Mouse (Mus musculus) heart, embryonic 14.5 days (tissue): ENCODE results near the gene Igf1r. TPM values are rescaled to one million over a fixed set of nuclear protein-coding genes. Genes with fewer than 3 reads are reported as not detected.

Experiments
- ATAC-seq: fragments of 200-750 bp; cut with Nextera tagmentation; 2 replicates; pipeline ENCODE4 v1.8.0; 2017; ENCODE audit warnings: low read depth, moderate TSS enrichment; ENCODE audit not compliant: insufficient number of reproducible peaks, insufficient read depth, low FRiP score
- H3K27ac ChIP-seq, 2 experiments: fragments of 200-500 bp in 1 of 2; fragments of 300-500 bp in 1 of 2; sonication (generic) in 1 of 2; replicated peaks in 1 of 2; 2 replicates each; pipeline ENCODE4 v1.5.1; 2012 to 2014; ENCODE audit warnings: low read depth in 2 of 2, low read length in 2 of 2, control low read depth in 1 of 2, mild to moderate bottlenecking in 1 of 2, mixed read lengths in 1 of 2; ENCODE audit not compliant: control insufficient read depth in 1 of 2, insufficient read depth in 1 of 2
- H3K27me3 ChIP-seq: fragments of 300-500 bp; sonication (generic); 2 replicates; pipeline ENCODE4 v1.6.1; 2014; ENCODE audit warnings: mild to moderate bottlenecking, low read length, control low read depth; ENCODE audit not compliant: control insufficient read depth, insufficient read depth
- H3K36me3 ChIP-seq: fragments of 300-500 bp; sonication (generic); 2 replicates; pipeline ENCODE4 v1.6.1; 2014; ENCODE audit warnings: mild to moderate bottlenecking, control low read depth, low read length, mixed read lengths; ENCODE audit not compliant: control insufficient read depth, insufficient read depth
- H3K4me1 ChIP-seq, 2 experiments: fragments of 200-500 bp in 1 of 2; fragments of 300-500 bp in 1 of 2; sonication (generic) in 1 of 2; 2 replicates each; pipeline ENCODE4 v1.6.1; 2012 to 2014; ENCODE audit warnings: low read length in 2 of 2, control low read depth in 1 of 2, mixed read lengths in 1 of 2; ENCODE audit not compliant: control insufficient read depth in 2 of 2, insufficient read depth in 2 of 2
- H3K4me2 ChIP-seq: fragments of 300-500 bp; sonication (generic); 2 replicates; pipeline ENCODE4 v1.6.1; 2014; ENCODE audit warnings: mild to moderate bottlenecking, low read length
- H3K4me3 ChIP-seq, 2 experiments: fragments of 200-500 bp in 1 of 2; fragments of 300-500 bp in 1 of 2; sonication (generic) in 1 of 2; 2 replicates each; pipeline ENCODE4 v1.5.1; 2012 to 2014; ENCODE audit warnings: low read length in 2 of 2, mild to moderate bottlenecking in 2 of 2, control low read depth in 1 of 2, low read depth in 1 of 2, moderate library complexity in 1 of 2; ENCODE audit not compliant: control insufficient read depth in 1 of 2, insufficient read depth in 1 of 2
- H3K9ac ChIP-seq: fragments of 300-500 bp; sonication (generic); 2 replicates; pipeline ENCODE4 v1.6.1; 2014; ENCODE audit warnings: mild to moderate bottlenecking, low read length
- H3K9me3 ChIP-seq: fragments of 300-500 bp; sonication (generic); 2 replicates; pipeline ENCODE4 v1.6.1; 2016; ENCODE audit warnings: low read length, control low read depth; ENCODE audit not compliant: control insufficient read depth
- WGBS: fragments of 180-500 bp; shearing (Covaris S2); extraction: QIAGEN DNeasy Blood & Tissue Kit; methylation state at CpG from one replicate; pipeline ENCODE4 v1.1.7; 2014; 5-methylcytosine and 5-hydroxymethylcytosine counted together
- polyA plus RNA-seq: library from polyadenylated mRNA; unstranded; fragments of >200 nt; fragmentation: Nextera tagmentation; extraction: Ambion mirVana; gene quantifications from 2 replicates; pipeline ENCODE4 v1.2.1, GENCODE M21; 2014

Gene Igf1r
- polyA plus RNA-seq, 1 experiment from 2014 or later = 16.6 TPM

DNA sequence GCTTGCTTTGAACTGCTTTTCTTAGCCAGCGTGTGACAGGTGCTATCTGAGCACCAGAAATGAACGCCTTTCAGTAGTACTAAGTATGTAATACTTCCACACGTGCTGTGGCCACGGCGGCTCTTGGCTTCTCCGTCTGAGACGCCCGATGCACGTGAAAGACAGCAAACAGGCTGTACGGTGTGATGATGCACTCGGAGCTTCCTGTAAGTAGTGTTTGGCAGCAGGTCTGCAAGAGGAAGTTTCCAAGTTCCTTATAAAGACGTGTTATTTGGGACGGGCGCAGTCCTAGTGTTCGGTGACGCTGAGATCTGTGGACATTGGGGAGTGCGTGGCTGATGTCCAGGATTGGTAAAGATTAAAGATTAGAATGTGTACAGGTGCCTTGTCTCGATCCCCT, 5.4 kb downstream of the Igf1r start:
- ATAC-seq = no peak
- peak overlapping the region in 1 of 2 experiments; percentile 30; a peak in 1 of 4 replicates for H3K27ac ChIP-seq
- H3K4me2 ChIP-seq = peak overlapping the region; percentile 51
- no peaks in the 10 kb centered on the region for H3K27me3 ChIP-seq
- H3K4me3 ChIP-seq = 0 out of 4 replicates have a peak overlapping the region, but pooled peaks of 1 of the 2 experiments have one; percentile 3
- H3K9me3 ChIP-seq = no peaks in the 10 kb centered on the region
- WGBS = 25% methylated on average over 18 of the region's 18 CpGs
- H3K9ac ChIP-seq = peak overlapping the region; percentile 35; the same call in 1 of the 2 replicates
- peaks cover 36 to 65% of the 10 kb centered on the region in 2 experiments for H3K4me1 ChIP-seq
- H3K36me3 ChIP-seq = no peaks in the 10 kb centered on the region

DNA sequence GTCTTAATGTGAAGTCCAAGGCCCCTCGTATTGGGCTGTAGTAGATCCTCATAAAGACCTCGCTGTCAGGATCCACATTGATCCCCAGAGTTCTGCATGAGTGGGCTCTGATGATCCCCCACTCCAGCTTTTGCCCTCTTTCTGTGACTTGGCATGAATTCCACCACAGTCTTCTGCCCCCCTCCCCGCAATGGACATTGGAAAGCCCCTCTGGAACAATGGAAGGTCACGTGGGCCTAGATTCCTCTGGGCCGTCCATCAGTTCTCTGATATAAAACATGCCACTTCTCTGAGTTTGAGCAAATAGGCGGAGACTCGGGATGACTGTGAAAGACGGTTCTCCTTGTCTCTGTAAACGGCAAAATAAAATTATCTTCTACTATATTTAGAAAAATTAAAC, 8.1 kb downstream of the Igf1r start:
- no peak overlapping the region for H3K9ac ChIP-seq
- H3K27me3 ChIP-seq = no peaks in the 10 kb centered on the region
- no peaks in the 10 kb centered on the region for H3K36me3 ChIP-seq
- peak overlapping the region; percentile 2; the same call in 1 of the 2 replicates for H3K4me2 ChIP-seq
- peak overlapping the region; percentile 2; a peak in 2 of 4 replicates for H3K27ac ChIP-seq
- H3K4me3 ChIP-seq = no peak overlapping the region
- no peaks in the 10 kb centered on the region for H3K9me3 ChIP-seq
- WGBS = 28% methylated on average over 9 of the region's 9 CpGs
- no peak for ATAC-seq
- peaks cover 31 to 64% of the 10 kb centered on the region in 2 experiments for H3K4me1 ChIP-seq

- Histone ChIP-seq H3K4me1 (peaks cover 29 to 66% of the 10 kb centered on the region in 2 experiments), H3K4me3 (no peak overlapping the region), H3K9ac (no peak overlapping the region), H3K27me3 (no peaks in the 10 kb centered on the region), H3K9me3 (no peaks in the 10 kb centered on the region), H3K27ac (no peak overlapping the region), H3K4me2 (peak overlapping the region; percentile 26; the same call in 1 of the 2 replicates), H3K36me3 (no peaks in the 10 kb centered on the region)
- WGBS = 15% methylated on average over 14 of the region's 14 CpGs
- no peak; the same call in 1 of the 2 replicates for ATAC-seq
These were observed 9.1 kb downstream of the Igf1r start for GRCm38 (mm10) chr7:67961567-67962267.

DNA sequence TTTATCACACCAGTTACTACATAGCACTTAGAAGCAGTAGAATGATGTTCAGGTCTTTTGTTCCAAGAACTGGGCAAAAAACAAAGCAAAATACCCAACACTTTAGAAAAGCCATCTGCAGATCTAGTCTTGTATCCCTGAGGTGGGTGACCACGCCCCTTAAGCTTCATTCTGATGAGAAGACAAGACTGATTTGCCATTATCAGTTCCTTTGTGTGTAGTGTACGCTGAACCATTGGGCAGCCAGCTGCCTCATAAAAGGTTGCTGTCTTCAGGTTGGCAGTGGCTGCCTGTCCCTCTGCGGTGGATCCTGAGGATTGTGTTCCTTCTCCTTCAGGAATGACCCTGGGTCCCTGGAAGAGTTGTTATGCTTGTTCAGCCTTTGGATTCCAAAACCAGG, 11.1 kb downstream of the Igf1r start:
- H3K4me1 ChIP-seq = peaks cover 24 to 59% of the 10 kb centered on the region in 2 experiments
- WGBS = 76% methylated on average over 3 of the region's 3 CpGs
- no peak overlapping the region for H3K4me3 ChIP-seq
- no peaks in the 10 kb centered on the region for H3K27me3 ChIP-seq
- H3K36me3 ChIP-seq = no peaks in the 10 kb centered on the region
- H3K27ac ChIP-seq = no peak overlapping the region
- ATAC-seq = no peak
- no peaks in the 10 kb centered on the region for H3K9me3 ChIP-seq
- no peak overlapping the region for H3K4me2 ChIP-seq
- no peak overlapping the region for H3K9ac ChIP-seq

- no peak overlapping the region for H3K4me3 ChIP-seq
- no peaks in the 10 kb centered on the region for H3K27me3 ChIP-seq
- 0 out of 2 replicates have a peak overlapping the region, but pooled peaks have one; percentile 16 for H3K4me2 ChIP-seq
- ATAC-seq = no peak
- WGBS = 39% methylated on average over 12 of the region's 12 CpGs
- no peaks in the 10 kb centered on the region for H3K9me3 ChIP-seq
- H3K4me1 ChIP-seq = peaks cover 46 to 75% of the 10 kb centered on the region in 2 experiments
- no peak overlapping the region for H3K9ac ChIP-seq
- H3K36me3 ChIP-seq = no peaks in the 10 kb centered on the region
- peak overlapping the region; percentile 25 to 44; a peak in 2 of 4 replicates for H3K27ac ChIP-seq
These were observed 15.8 kb downstream of the Igf1r start for GRCm38 (mm10) chr7:67968394-67968793.

DNA sequence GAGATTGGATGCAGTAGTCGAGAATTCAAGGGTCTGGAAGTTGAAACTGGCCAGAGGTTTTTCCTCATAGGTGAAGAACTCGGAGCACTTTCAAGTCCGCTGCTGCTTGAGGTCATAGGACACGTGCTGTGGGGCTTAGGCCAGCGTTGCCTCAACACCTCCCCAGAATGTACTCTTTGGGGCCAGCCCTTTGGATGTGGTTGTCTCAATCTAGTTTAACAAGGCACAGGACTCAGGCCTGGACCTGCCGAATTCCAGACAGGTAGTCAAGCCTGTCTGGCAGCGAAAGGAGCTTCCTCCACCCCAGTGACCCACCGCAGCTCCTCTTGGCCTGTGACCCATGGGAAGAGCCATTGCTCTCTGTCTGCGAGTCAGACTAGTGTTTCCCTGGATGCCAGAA, 16.4 kb downstream of the Igf1r start:
- Histone ChIP-seq H3K9ac (no peak overlapping the region), H3K4me1 (peaks cover 49 to 78% of the 10 kb centered on the region in 2 experiments), H3K9me3 (no peaks in the 10 kb centered on the region), H3K4me2 (no peak overlapping the region), H3K27ac (no peak overlapping the region), H3K4me3 (no peak overlapping the region), H3K36me3 (no peaks in the 10 kb centered on the region), H3K27me3 (no peaks in the 10 kb centered on the region)
- 79% methylated on average over 9 of the region's 9 CpGs for WGBS
- no peak for ATAC-seq

DNA sequence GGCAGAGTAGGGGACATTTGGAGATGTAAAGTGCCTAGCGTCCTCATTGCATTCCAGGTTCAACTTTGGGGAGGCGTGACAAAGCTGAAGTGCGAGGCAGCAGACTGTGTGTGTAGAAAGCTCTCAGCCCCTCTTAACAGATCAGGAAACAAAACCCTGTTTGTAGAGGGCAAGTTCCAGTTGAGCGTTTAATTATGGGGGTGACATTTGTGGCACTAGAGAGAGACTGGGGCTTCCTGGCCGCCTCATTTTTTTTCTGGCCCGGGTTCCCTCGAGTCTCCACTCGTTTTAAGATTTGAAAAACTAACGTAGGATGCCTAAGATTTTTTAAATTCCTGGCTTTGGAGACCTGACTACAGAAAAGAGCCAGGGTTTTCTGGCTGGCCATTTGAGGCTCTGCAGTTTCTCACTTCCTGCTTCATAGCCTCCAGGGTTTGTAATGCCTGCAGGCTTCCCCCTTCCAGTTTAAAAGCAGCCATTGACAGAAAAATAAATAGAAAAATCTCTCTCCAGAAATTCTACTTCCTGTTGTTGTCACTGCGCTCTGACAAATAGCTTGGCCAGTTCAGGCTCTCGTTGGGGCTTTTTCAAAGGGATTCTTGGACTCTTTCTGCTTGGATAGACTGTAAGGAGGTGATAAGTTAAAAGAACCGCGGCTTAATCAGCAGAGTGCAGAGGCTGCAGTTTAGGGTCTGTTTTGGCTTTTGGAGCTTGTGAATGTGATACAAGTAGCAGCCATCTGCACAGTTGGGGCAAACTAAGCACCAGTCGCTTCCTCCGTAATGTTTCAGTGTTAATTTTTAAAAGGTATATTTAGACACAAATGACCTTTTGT, 20.8 kb downstream of the Igf1r start:
- H3K4me3 ChIP-seq = peak overlapping the region in 1 of 2 experiments; percentile 10; a peak in 3 of 4 replicates
- WGBS = 3% methylated on average over 15 of the region's 15 CpGs
- H3K27me3 ChIP-seq = no peaks in the 10 kb centered on the region
- H3K9me3 ChIP-seq = no peaks in the 10 kb centered on the region
- H3K36me3 ChIP-seq = no peaks in the 10 kb centered on the region
- peak overlapping the region; percentile 60 for H3K9ac ChIP-seq
- peak overlapping the region; percentile 86 to 89 for H3K27ac ChIP-seq
- ATAC-seq = no peak
- H3K4me1 ChIP-seq = peaks cover 43 to 68% of the 10 kb centered on the region in 2 experiments
- H3K4me2 ChIP-seq = peak overlapping the region; percentile 55
